Mouse (Mus musculus): ENCODE data around the gene Olfr985.

DNA sequence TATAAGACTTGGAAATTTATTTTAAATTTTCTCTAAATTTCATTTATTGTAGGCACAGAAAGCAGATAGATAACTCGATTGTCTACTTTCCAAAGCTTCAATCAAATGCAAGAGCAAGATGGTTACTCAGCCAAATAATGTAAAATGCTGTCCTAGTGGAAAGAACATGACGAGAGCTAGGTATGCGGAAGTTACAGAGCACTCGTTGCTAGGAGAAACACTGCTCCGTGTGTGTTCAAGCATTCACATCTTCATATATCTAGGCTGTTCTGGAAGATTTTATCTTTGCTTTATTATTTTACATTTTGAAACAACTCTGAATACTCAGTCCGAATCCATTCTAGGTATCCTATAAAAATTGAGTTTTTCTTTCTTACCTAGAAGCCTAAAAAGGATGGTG is 47.0 kb upstream of the Olfr985 start:
- no peak for TF ChIP-seq GATA1 (IDR thresholded peaks at IDR 0.05; ENCODE audit: low read length)
- no peak for TF ChIP-seq TAL1 (IDR thresholded peaks at IDR 0.05; ENCODE audit: low read length)

All from erythroblast, embryonic 14.5 days (primary cell).